In genomic region chr5:133788006-133788405, GRCm38 (mm10) we compare ENCODE assay signal across 16 mouse cellular contexts.
"Had no signal": no experiment of that assay in that cellular context is flagged by ENCODE, and none has a peak within 500 bp of the region (broad histone marks: within the 10 kb centered on the region; RNA-seq: fewer than 3 reads in every experiment).

No protein-coding gene starts in this region.

- H3K9me3 ChIP-seq: neural tube, embryonic 13.5 days; neural tube, embryonic 15.5 days; stomach, embryonic 15.5 days had no signal

- H3K27me3 ChIP-seq: neural tube, embryonic 13.5 days; neural tube, embryonic 15.5 days; stomach, embryonic 15.5 days had no signal

- H3K4me3 ChIP-seq: neural tube, embryonic 13.5 days; neural tube, embryonic 15.5 days; stomach, embryonic 15.5 days had no signal

- DNase-seq: retina, postnatal 1 day; right cerebral cortex, adult 18-20 months; right cerebral cortex, postnatal 14 days; right cerebral cortex, postnatal 25 days; right cerebral cortex, postnatal 4 days; spleen, adult 18-20 months; thymus, adult 18-20 months; thymus, adult 2 months; thymus, postnatal 14 days; thymus, postnatal 25 days; thymus, postnatal 36 days; thymus, postnatal 4 days had no signal

- H3K4me1 ChIP-seq: neural tube, embryonic 15.5 days; stomach, embryonic 15.5 days had no signal

- H3K9ac ChIP-seq: neural tube, embryonic 13.5 days; neural tube, embryonic 15.5 days; stomach, embryonic 15.5 days had no signal

- H3K36me3 ChIP-seq: neural tube, embryonic 13.5 days; neural tube, embryonic 15.5 days; stomach, embryonic 15.5 days had no signal

- H3K4me2 ChIP-seq: neural tube, embryonic 13.5 days; neural tube, embryonic 15.5 days; stomach, embryonic 15.5 days had no signal

- H3K27ac ChIP-seq: neural tube, embryonic 13.5 days; neural tube, embryonic 15.5 days; stomach, embryonic 15.5 days; stomach, postnatal 0 days had no signal
